11 mouse cellular contexts compared by ENCODE assay signal in genomic region chr2:131344449-131344848, GRCm38 (mm10). TPM values are rescaled to one million over a fixed set of nuclear protein-coding genes. Genes with fewer than 3 reads are reported as not detected.
DNase-seq lines count a peak whose midpoint lies in the region; TF ChIP-seq lines count a peak whose summit lies in the region.
"Had no signal": no experiment of that assay in that cellular context is flagged by ENCODE, and none has a peak within 500 bp of the region (broad histone marks: within the 10 kb centered on the region; RNA-seq: fewer than 3 reads in every experiment).

No protein-coding gene starts in this region.

- DNase-seq in adrenal gland, postnatal 10 days, result peak; percentile 62
- no peak for DNase-seq in adrenal gland, adult 18-20 months (ENCODE audit: low spot score in 2 of 2)
- DNase-seq in left cerebral cortex, postnatal 4 days, result peak; percentile 45
- no peak for DNase-seq in left cerebral cortex, adult 11 months (ENCODE audit: low spot score)
- peak; percentile 83 to 90 for DNase-seq in cerebellum, postnatal 10 days
- peak; percentile 21 to 54 for DNase-seq in layer of hippocampus, adult 2 months (ENCODE audit: low spot score in 2 of 2)
- DNase-seq in thymus, postnatal 36 days, result no peak
- no peak for DNase-seq in thymus, adult 2 months
- DNase-seq: liver, embryonic 13.5 days had no signal

- H3K27ac ChIP-seq in layer of hippocampus, adult 2 months, result peak overlapping the region; percentile 40
- no peak overlapping the region for H3K27ac ChIP-seq in thymus, adult 2 months (ENCODE audit: control insufficient read depth, insufficient read depth, low read length)
- H3K27ac ChIP-seq: kidney, postnatal 0 days; liver, embryonic 13.5 days had no signal

- 92% methylated on average over 3 of the region's 3 CpGs for WGBS in thymus, adult 2 months

- no peaks in the 10 kb centered on the region for H3K36me3 ChIP-seq in thymus, adult 2 months (ENCODE audit: control insufficient read depth, insufficient read depth, low read length)
- H3K36me3 ChIP-seq: liver, embryonic 13.5 days had no signal

- TF ChIP-seq CTCF in layer of hippocampus, adult 2 months (conservative IDR thresholded peaks at IDR 0.05), result no peak
- TF ChIP-seq CTCF in thymus, adult 2 months (IDR thresholded peaks at IDR 0.05; ENCODE audit: borderline replicate concordance, control insufficient read depth, extremely low read depth, insufficient read depth, low read length, poor library complexity), result no peak

- H3K27me3 ChIP-seq in thymus, adult 2 months (ENCODE audit: control insufficient read depth, insufficient read depth, low read length), result no peaks in the 10 kb centered on the region
- H3K27me3 ChIP-seq: liver, embryonic 13.5 days had no signal

- intact Hi-C loops in left cerebral cortex, postnatal 4 days (cut with DNase I), result no loop called here

- H3K4me3 ChIP-seq in layer of hippocampus, adult 2 months, result no peak overlapping the region
- no peak overlapping the region for H3K4me3 ChIP-seq in thymus, adult 2 months (ENCODE audit: control insufficient read depth, insufficient read depth, low read length)
- H3K4me3 ChIP-seq: erythroblast, embryonic 14.5 days; liver, embryonic 13.5 days had no signal

- H3K4me1 ChIP-seq in thymus, adult 2 months (replicated peaks; ENCODE audit: control insufficient read depth, insufficient read depth, low read length), result peaks cover 3% of the 10 kb centered on the region
- H3K4me1 ChIP-seq: liver, embryonic 13.5 days had no signal

- TF ChIP-seq POLR2A in thymus, adult 2 months (IDR thresholded peaks at IDR 0.05; ENCODE audit: control insufficient read depth, extremely low read depth, insufficient read depth, low read length, poor library complexity), result no peak

RNA-seq across cellular contexts. Expression of gene Rnf24, which starts 8.2 kb away (rescaled TPM):
- 1 to 10 TPM; 9.3 to 10.0 TPM for total RNA-seq in adrenal gland, postnatal 10 days (2021)
- 10 to 100 TPM in 1 of 2 experiments, 1 to 10 TPM in 1; 9.2 to 15.1 TPM for total RNA-seq in adrenal gland, adult 18-20 months (2021)
- 10 to 100 TPM; 41.1 to 42.8 TPM for total RNA-seq in left cerebral cortex, postnatal 4 days (2021)
- total RNA-seq in layer of hippocampus, adult 2 months (2021), result 10 to 100 TPM; 29.3 to 31.1 TPM
- 2.4 and 2.9 TPM in 2 replicates for polyA plus RNA-seq in thymus, adult 2 months (2012; rRNA removed)
- polyA plus RNA-seq: erythroblast, embryonic 14.5 days had no signal

Comparison
In these comparisons a context has a peak if more than half of its experiments do, and no peak if none do; other contexts are left out.
1. DNase-seq: peak in adrenal gland, postnatal 10 days (single experiment), left cerebral cortex, postnatal 4 days (single experiment), cerebellum, postnatal 10 days (2 of 2) and layer of hippocampus, adult 2 months (2 of 2); none in adrenal gland, adult 18-20 months (0 of 2), left cerebral cortex, adult 11 months (single experiment), thymus, postnatal 36 days (0 of 2) and thymus, adult 2 months (single experiment).